Mouse (Mus musculus): ENCODE data around the gene Hoxc10. TPM values are rescaled to one million over a fixed set of nuclear protein-coding genes. Genes with fewer than 3 reads are reported as not detected.

Gene Hoxc10
- polyA plus RNA-seq, 1 experiment from 2014 or later, result not detected

- Histone ChIP-seq H3K27me3 (ENCODE audit: control insufficient read depth, insufficient read depth, low read length) (peaks cover 99% of the 10 kb centered on the region), H3K27ac (ENCODE audit: low read depth, low read length) (no peak overlapping the region), H3K4me2 (ENCODE audit: low read depth, low read length, severe bottlenecking) (no peak overlapping the region), H3K4me1 (replicated peaks; ENCODE audit: control insufficient read depth, insufficient read depth, low read length) (no peaks in the 10 kb centered on the region), H3K36me3 (ENCODE audit: control insufficient read depth, insufficient read depth, low read length) (no peaks in the 10 kb centered on the region), H3K9me3 (ENCODE audit: control insufficient read depth, low read length) (no peaks in the 10 kb centered on the region), H3K9ac (ENCODE audit: low read length) (no peak overlapping the region), H3K4me3 (ENCODE audit: low read depth, low read length) (no peak overlapping the region)
- under 1% methylated on average over 17 of the region's 17 CpGs for WGBS
- no peak for DNase-seq (ENCODE audit: low spot score)
- ATAC-seq (replicated peaks; ENCODE audit: low FRiP score), result no peak
Observed at GRCm38 (mm10) chr15:103005308-103005707, 38.7 kb downstream of the Hoxc10 start.

- no peak overlapping the region for H3K27ac ChIP-seq (ENCODE audit: low read depth, low read length)
- no peak overlapping the region for H3K9ac ChIP-seq (ENCODE audit: low read length)
- ATAC-seq (replicated peaks; ENCODE audit: low FRiP score) (no peak), DNase-seq (ENCODE audit: low spot score) (no peak)
- H3K4me2 ChIP-seq (ENCODE audit: low read depth, low read length, severe bottlenecking), result no peak overlapping the region
- H3K4me3 ChIP-seq (ENCODE audit: low read depth, low read length), result no peak overlapping the region
- WGBS, result 0% methylated on average over 5 of the region's 5 CpGs
- H3K36me3 ChIP-seq (ENCODE audit: control insufficient read depth, insufficient read depth, low read length), result no peaks in the 10 kb centered on the region
- no peaks in the 10 kb centered on the region for H3K9me3 ChIP-seq (ENCODE audit: control insufficient read depth, low read length)
- H3K4me1 ChIP-seq (replicated peaks; ENCODE audit: control insufficient read depth, insufficient read depth, low read length), result no peaks in the 10 kb centered on the region
- H3K27me3 ChIP-seq (ENCODE audit: control insufficient read depth, insufficient read depth, low read length), result peaks cover 99% of the 10 kb centered on the region
Observed at GRCm38 (mm10) chr15:103005797-103006196, 39.2 kb downstream of the Hoxc10 start.

- Histone ChIP-seq H3K36me3 (ENCODE audit: control insufficient read depth, insufficient read depth, low read length) (no peaks in the 10 kb centered on the region), H3K9me3 (ENCODE audit: control insufficient read depth, low read length) (no peaks in the 10 kb centered on the region), H3K27ac (ENCODE audit: low read depth, low read length) (no peak overlapping the region), H3K4me2 (ENCODE audit: low read depth, low read length, severe bottlenecking) (no peak overlapping the region), H3K4me3 (ENCODE audit: low read depth, low read length) (no peak overlapping the region), H3K4me1 (replicated peaks; ENCODE audit: control insufficient read depth, insufficient read depth, low read length) (no peaks in the 10 kb centered on the region), H3K27me3 (ENCODE audit: control insufficient read depth, insufficient read depth, low read length) (peaks cover 99% of the 10 kb centered on the region), H3K9ac (ENCODE audit: low read length) (no peak overlapping the region)
- WGBS, result 32% methylated on average over 1 of the region's 1 CpGs
- DNase-seq (ENCODE audit: low spot score), result no peak
- no peak for ATAC-seq (replicated peaks; ENCODE audit: low FRiP score)
Observed at GRCm38 (mm10) chr15:103006326-103006725, 39.7 kb downstream of the Hoxc10 start.

GRCm38 (mm10) chr15:103009265-103010111, 42.9 kb downstream of the Hoxc10 start:
- no peak for ATAC-seq (replicated peaks; ENCODE audit: low FRiP score)
- no peaks in the 10 kb centered on the region for H3K36me3 ChIP-seq (ENCODE audit: control insufficient read depth, insufficient read depth, low read length)
- H3K9ac ChIP-seq (ENCODE audit: low read length), result no peak overlapping the region
- WGBS, result 1% methylated on average over 27 of the region's 27 CpGs
- no peak overlapping the region for H3K4me2 ChIP-seq (ENCODE audit: low read depth, low read length, severe bottlenecking)
- H3K27ac ChIP-seq (ENCODE audit: low read depth, low read length), result no peak overlapping the region
- no peaks in the 10 kb centered on the region for H3K4me1 ChIP-seq (replicated peaks; ENCODE audit: control insufficient read depth, insufficient read depth, low read length)
- H3K27me3 ChIP-seq (ENCODE audit: control insufficient read depth, insufficient read depth, low read length), result peaks cover 99% of the 10 kb centered on the region
- no peak for DNase-seq (ENCODE audit: low spot score)
- no peaks in the 10 kb centered on the region for H3K9me3 ChIP-seq (ENCODE audit: control insufficient read depth, low read length)
- no peak overlapping the region for H3K4me3 ChIP-seq (ENCODE audit: low read depth, low read length)

- no peak for ATAC-seq (replicated peaks; ENCODE audit: low FRiP score)
- DNase-seq (ENCODE audit: low spot score), result no peak
- Histone ChIP-seq H3K9me3 (ENCODE audit: control insufficient read depth, low read length) (no peaks in the 10 kb centered on the region), H3K4me3 (ENCODE audit: low read depth, low read length) (no peak overlapping the region), H3K9ac (ENCODE audit: low read length) (no peak overlapping the region), H3K4me2 (ENCODE audit: low read depth, low read length, severe bottlenecking) (no peak overlapping the region), H3K4me1 (replicated peaks; ENCODE audit: control insufficient read depth, insufficient read depth, low read length) (no peaks in the 10 kb centered on the region), H3K36me3 (ENCODE audit: control insufficient read depth, insufficient read depth, low read length) (no peaks in the 10 kb centered on the region), H3K27ac (ENCODE audit: low read depth, low read length) (no peak overlapping the region), H3K27me3 (ENCODE audit: control insufficient read depth, insufficient read depth, low read length) (peaks cover 99% of the 10 kb centered on the region)
- under 1% methylated on average over 31 of the region's 31 CpGs for WGBS
Observed at GRCm38 (mm10) chr15:103010112-103010846, 43.7 kb downstream of the Hoxc10 start.

- Histone ChIP-seq H3K4me2 (ENCODE audit: low read depth, low read length, severe bottlenecking) (no peak overlapping the region), H3K4me1 (replicated peaks; ENCODE audit: control insufficient read depth, insufficient read depth, low read length) (no peaks in the 10 kb centered on the region), H3K27me3 (ENCODE audit: control insufficient read depth, insufficient read depth, low read length) (peaks cover 99% of the 10 kb centered on the region), H3K9ac (ENCODE audit: low read length) (no peak overlapping the region), H3K4me3 (ENCODE audit: low read depth, low read length) (no peak overlapping the region), H3K27ac (ENCODE audit: low read depth, low read length) (no peak overlapping the region), H3K36me3 (ENCODE audit: control insufficient read depth, insufficient read depth, low read length) (no peaks in the 10 kb centered on the region), H3K9me3 (ENCODE audit: control insufficient read depth, low read length) (no peaks in the 10 kb centered on the region)
- DNase-seq (ENCODE audit: low spot score) (no peak), ATAC-seq (replicated peaks; ENCODE audit: low FRiP score) (no peak)
- 2% methylated on average over 28 of the region's 28 CpGs for WGBS
Observed at GRCm38 (mm10) chr15:103010847-103011555, 44.4 kb downstream of the Hoxc10 start.

- no peak overlapping the region for H3K4me3 ChIP-seq (ENCODE audit: low read depth, low read length)
- DNase-seq (ENCODE audit: low spot score), result no peak
- WGBS, result under 1% methylated on average over 26 of the region's 26 CpGs
Observed at GRCm38 (mm10) chr15:103011928-103012486, 45.4 kb downstream of the Hoxc10 start.

GRCm38 (mm10) chr15:103013238-103013984, 46.8 kb downstream of the Hoxc10 start:
- DNase-seq (ENCODE audit: low spot score) (peak; percentile 75), ATAC-seq (replicated peaks; ENCODE audit: low FRiP score) (no peak)
- Histone ChIP-seq H3K36me3 (ENCODE audit: control insufficient read depth, insufficient read depth, low read length) (no peaks in the 10 kb centered on the region), H3K4me3 (ENCODE audit: low read depth, low read length) (no peak overlapping the region), H3K27ac (ENCODE audit: low read depth, low read length) (no peak overlapping the region), H3K4me2 (ENCODE audit: low read depth, low read length, severe bottlenecking) (no peak overlapping the region), H3K9ac (ENCODE audit: low read length) (no peak overlapping the region), H3K27me3 (ENCODE audit: control insufficient read depth, insufficient read depth, low read length) (peaks cover 99% of the 10 kb centered on the region), H3K9me3 (ENCODE audit: control insufficient read depth, low read length) (no peaks in the 10 kb centered on the region), H3K4me1 (replicated peaks; ENCODE audit: control insufficient read depth, insufficient read depth, low read length) (no peaks in the 10 kb centered on the region)
- 4% methylated on average over 17 of the region's 17 CpGs for WGBS

More at GRCm38 (mm10) chr15:103011928-103012486, 45.4 kb downstream of the Hoxc10 start:
- Histone ChIP-seq H3K4me1 (replicated peaks; ENCODE audit: control insufficient read depth, insufficient read depth, low read length) (no peaks in the 10 kb centered on the region), H3K27ac (ENCODE audit: low read depth, low read length) (no peak overlapping the region), H3K9ac (ENCODE audit: low read length) (no peak overlapping the region), H3K9me3 (ENCODE audit: control insufficient read depth, low read length) (no peaks in the 10 kb centered on the region), H3K36me3 (ENCODE audit: control insufficient read depth, insufficient read depth, low read length) (no peaks in the 10 kb centered on the region), H3K27me3 (ENCODE audit: control insufficient read depth, insufficient read depth, low read length) (peaks cover 99% of the 10 kb centered on the region), H3K4me2 (ENCODE audit: low read depth, low read length, severe bottlenecking) (no peak overlapping the region)
- ATAC-seq (replicated peaks; ENCODE audit: low FRiP score), result no peak
